Mouse (Mus musculus) hindbrain, embryonic 11.5 days (tissue): Measurements from ENCODE around the gene Olfr1425. TPM values are rescaled to one million over a fixed set of nuclear protein-coding genes. Genes with fewer than 3 reads are reported as not detected.
"Not testable (repeated sequence)": the region's sequence is repeated elsewhere in the genome, so short reads cannot be mapped to it uniquely, and the experiment has no call there.

Experiments used
- ATAC-seq: fragments of 200-750 bp; cut with Nextera tagmentation; 2 replicates; pipeline ENCODE4 v1.8.0; 2017; ENCODE audit warnings: mild to moderate bottlenecking, moderate TSS enrichment, moderate library complexity; ENCODE audit not compliant: low FRiP score
- DNase-seq: peaks from one replicate; pipeline ENCODE4 v3.0.0-alpha.2; 2015; ENCODE audit warnings: low spot score
- H3K27ac ChIP-seq: fragments of 300-500 bp; sonication (generic); 2 replicates; pipeline ENCODE4 v1.5.1; 2014; ENCODE audit warnings: mild to moderate bottlenecking, low read depth, low read length
- H3K27me3 ChIP-seq: fragments of 300-500 bp; sonication (generic); 2 replicates; pipeline ENCODE4 v1.6.1; 2014; ENCODE audit warnings: mild to moderate bottlenecking, low read length, moderate library complexity, mixed read lengths; ENCODE audit not compliant: control insufficient read depth, insufficient read depth
- H3K36me3 ChIP-seq: fragments of 300-500 bp; sonication (generic); 2 replicates; pipeline ENCODE4 v1.6.1; 2014; ENCODE audit warnings: mild to moderate bottlenecking, low read length, moderate library complexity, mixed read lengths; ENCODE audit not compliant: control insufficient read depth, insufficient read depth
- H3K4me1 ChIP-seq: fragments of 300-500 bp; sonication (generic); replicated peaks from 2 replicates; pipeline ENCODE4 v1.6.1; 2014; ENCODE audit warnings: low read length, mixed read lengths; ENCODE audit not compliant: control insufficient read depth, insufficient read depth
- H3K4me2 ChIP-seq: fragments of 300-500 bp; sonication (generic); replicated peaks from 2 replicates; pipeline ENCODE4 v1.6.1; 2014; ENCODE audit warnings: mild to moderate bottlenecking, low read depth, low read length
- H3K4me3 ChIP-seq: fragments of 300-500 bp; sonication (generic); 2 replicates; pipeline ENCODE4 v1.5.1; 2014; ENCODE audit warnings: low read depth, low read length
- H3K9ac ChIP-seq: fragments of 300-500 bp; sonication (generic); 2 replicates; pipeline ENCODE4 v1.6.1; 2014; ENCODE audit warnings: low read depth, low read length
- H3K9me3 ChIP-seq: fragments of 300-500 bp; sonication (generic); 2 replicates; pipeline ENCODE4 v1.6.1; 2016; ENCODE audit warnings: low read length; ENCODE audit not compliant: control insufficient read depth
- WGBS: fragments of 180-500 bp; shearing (Covaris S2); extraction: QIAGEN DNeasy Blood & Tissue Kit; methylation state at CpG from one replicate; pipeline ENCODE4 v1.1.7; 2014; 5-methylcytosine and 5-hydroxymethylcytosine counted together
- polyA plus RNA-seq: library from polyadenylated mRNA; unstranded; fragments of >200 nt; fragmentation: Nextera tagmentation; extraction: Ambion mirVana; gene quantifications from 2 replicates; pipeline ENCODE4 v1.2.1, GENCODE M21; 2014

The Olfr1425 gene
- polyA plus RNA-seq, 1 experiment from 2014 or later = not detected

GRCm38 (mm10) chr19:12067806-12068205, 9.7 kb downstream of the Olfr1425 start:
- not testable (repeated sequence) for H3K36me3 ChIP-seq, H3K27me3 ChIP-seq, H3K27ac ChIP-seq, ATAC-seq, DNase-seq, H3K4me1 ChIP-seq, H3K4me3 ChIP-seq, H3K4me2 ChIP-seq, H3K9ac ChIP-seq, H3K9me3 ChIP-seq
- 91% methylated on average over 1 of the region's 1 CpGs for WGBS

- not testable (repeated sequence) for H3K27ac ChIP-seq, ATAC-seq
- WGBS = 83% methylated on average over 1 of the region's 1 CpGs
Observed at GRCm38 (mm10) chr19:12062582-12062981, 14.9 kb downstream of the Olfr1425 start, which contains the start of gene Olfr1424. Gene Olfr1424 (minus strand): TSS chr19:12062682.

GRCm38 (mm10) chr19:12043163-12043562, 34.4 kb downstream of the Olfr1425 start:
- H3K36me3 ChIP-seq = no peaks in the 10 kb centered on the region
- no peak overlapping the region for H3K27ac ChIP-seq
- no peak overlapping the region for H3K4me2 ChIP-seq
- no peaks in the 10 kb centered on the region for H3K9me3 ChIP-seq
- ATAC-seq (no peak), DNase-seq (no peak)
- H3K27me3 ChIP-seq = no peaks in the 10 kb centered on the region
- H3K4me3 ChIP-seq = no peak overlapping the region
- 92% methylated on average over 5 of the region's 5 CpGs for WGBS
- no peak overlapping the region for H3K9ac ChIP-seq
- no peaks in the 10 kb centered on the region for H3K4me1 ChIP-seq

More at GRCm38 (mm10) chr19:12062582-12062981, 14.9 kb downstream of the Olfr1425 start, which contains the start of gene Olfr1424:
- not testable (repeated sequence) for H3K9ac ChIP-seq, H3K36me3 ChIP-seq, H3K4me2 ChIP-seq, H3K4me1 ChIP-seq, DNase-seq, H3K9me3 ChIP-seq, H3K27me3 ChIP-seq, H3K4me3 ChIP-seq

GRCm38 (mm10) chr19:12041217-12041616, 36.3 kb downstream of the Olfr1425 start, which contains the start of gene Olfr1423:
Gene Olfr1423 (minus strand): TSS chr19:12041317.
- no peaks in the 10 kb centered on the region for H3K27me3 ChIP-seq
- no peaks in the 10 kb centered on the region for H3K9me3 ChIP-seq
- H3K4me3 ChIP-seq = no peak within 1 kb of the TSS
- H3K4me1 ChIP-seq = no peaks in the 10 kb centered on the region
- WGBS = 77% methylated on average over 2 of the region's 2 CpGs
- no peak within 1 kb of the TSS for H3K27ac ChIP-seq
- no peak within 1 kb of the TSS for H3K9ac ChIP-seq
- no peak for ATAC-seq
- no peak for DNase-seq
- no peak within 1 kb of the TSS for H3K4me2 ChIP-seq
- no peaks in the 10 kb centered on the region for H3K36me3 ChIP-seq

- Histone ChIP-seq H3K9ac (no peak overlapping the region), H3K36me3 (no peaks in the 10 kb centered on the region), H3K4me3 (no peak overlapping the region), H3K4me1 (no peaks in the 10 kb centered on the region), H3K4me2 (no peak overlapping the region), H3K9me3 (no peaks in the 10 kb centered on the region), H3K27ac (no peak overlapping the region), H3K27me3 (no peaks in the 10 kb centered on the region)
- no peak for DNase-seq
- no peak for ATAC-seq
Observed at GRCm38 (mm10) chr19:12037727-12038126, 39.8 kb downstream of the Olfr1425 start.

GRCm38 (mm10) chr19:12026606-12027005, 50.9 kb downstream of the Olfr1425 start:
- Histone ChIP-seq H3K4me3 (no peak overlapping the region), H3K27me3 (no peaks in the 10 kb centered on the region), H3K36me3 (no peaks in the 10 kb centered on the region), H3K27ac (no peak overlapping the region), H3K4me1 (no peaks in the 10 kb centered on the region), H3K9me3 (no peaks in the 10 kb centered on the region), H3K4me2 (no peak overlapping the region), H3K9ac (no peak overlapping the region)
- DNase-seq (no peak), ATAC-seq (no peak)
- WGBS = 81% methylated on average over 2 of the region's 2 CpGs

GRCm38 (mm10) chr19:12025333-12025732, 52.2 kb downstream of the Olfr1425 start:
- ATAC-seq = no peak
- Histone ChIP-seq H3K27ac (no peak overlapping the region), H3K4me2 (no peak overlapping the region)

GRCm38 (mm10) chr19:12024149-12024548, 53.4 kb downstream of the Olfr1425 start:
- Histone ChIP-seq H3K4me2 (no peak overlapping the region), H3K4me3 (no peak overlapping the region), H3K9me3 (no peaks in the 10 kb centered on the region), H3K36me3 (no peaks in the 10 kb centered on the region), H3K9ac (no peak overlapping the region), H3K27ac (no peak overlapping the region), H3K27me3 (no peaks in the 10 kb centered on the region), H3K4me1 (no peaks in the 10 kb centered on the region)
- 92% methylated on average over 4 of the region's 4 CpGs for WGBS
- DNase-seq = no peak
- ATAC-seq = no peak

More at GRCm38 (mm10) chr19:12025333-12025732, 52.2 kb downstream of the Olfr1425 start:
- H3K36me3 ChIP-seq = no peaks in the 10 kb centered on the region
- WGBS = 91% methylated on average over 3 of the region's 3 CpGs
- H3K4me3 ChIP-seq = no peak overlapping the region
- H3K4me1 ChIP-seq = no peaks in the 10 kb centered on the region
- DNase-seq = no peak
- H3K27me3 ChIP-seq = no peaks in the 10 kb centered on the region
- no peak overlapping the region for H3K9ac ChIP-seq
- H3K9me3 ChIP-seq = no peaks in the 10 kb centered on the region
